Mouse (Mus musculus) layer of hippocampus, postnatal 14 days (tissue): ENCODE results near the gene Ccdc186. TPM values are rescaled to one million over a fixed set of nuclear protein-coding genes. Genes with fewer than 3 reads are reported as not detected.
A peak's percentile ranks its signal among the peaks of the same experiment; 100 is the strongest.
"Not testable (repeated sequence)": the region's sequence is repeated elsewhere in the genome, so short reads cannot be mapped to it uniquely, and the experiment has no call there.

Source experiments
- DNase-seq, 2 experiments: peaks; one replicate each; pipeline ENCODE4 v3.0.0; 2021 to 2022; ENCODE audit warnings: low spot score in 2 of 2, mixed read lengths in 1 of 2
- total RNA-seq, 2 experiments: library from RNA; stranded (reverse); gene quantifications; 2 replicates each; pipeline ENCODE4 v1.2.3; 2021

The Ccdc186 gene
- total RNA-seq, 2 experiments from 2014 or later, result 37.8 to 44.7 TPM

DNA sequence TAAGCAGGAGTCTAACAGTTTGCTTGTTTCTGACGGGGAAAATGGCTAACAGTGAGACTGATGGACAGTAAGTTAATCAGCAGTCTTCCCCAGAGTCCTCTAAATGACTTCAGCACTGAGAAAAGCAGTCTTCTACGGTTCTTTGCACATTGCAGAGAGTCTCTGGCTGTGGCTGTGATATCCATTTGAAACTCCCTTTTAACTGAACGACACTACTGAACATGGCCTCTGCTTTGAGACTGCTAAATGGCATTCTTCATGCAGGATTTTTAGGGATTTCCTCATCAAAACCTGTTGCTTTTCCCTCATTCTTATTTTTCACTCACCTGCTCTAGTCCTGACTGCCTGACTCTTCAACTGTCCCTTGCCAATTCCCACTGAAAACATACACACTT, 19.6 kb downstream of the Ccdc186 start:
- DNase-seq, result no peak

DNA sequence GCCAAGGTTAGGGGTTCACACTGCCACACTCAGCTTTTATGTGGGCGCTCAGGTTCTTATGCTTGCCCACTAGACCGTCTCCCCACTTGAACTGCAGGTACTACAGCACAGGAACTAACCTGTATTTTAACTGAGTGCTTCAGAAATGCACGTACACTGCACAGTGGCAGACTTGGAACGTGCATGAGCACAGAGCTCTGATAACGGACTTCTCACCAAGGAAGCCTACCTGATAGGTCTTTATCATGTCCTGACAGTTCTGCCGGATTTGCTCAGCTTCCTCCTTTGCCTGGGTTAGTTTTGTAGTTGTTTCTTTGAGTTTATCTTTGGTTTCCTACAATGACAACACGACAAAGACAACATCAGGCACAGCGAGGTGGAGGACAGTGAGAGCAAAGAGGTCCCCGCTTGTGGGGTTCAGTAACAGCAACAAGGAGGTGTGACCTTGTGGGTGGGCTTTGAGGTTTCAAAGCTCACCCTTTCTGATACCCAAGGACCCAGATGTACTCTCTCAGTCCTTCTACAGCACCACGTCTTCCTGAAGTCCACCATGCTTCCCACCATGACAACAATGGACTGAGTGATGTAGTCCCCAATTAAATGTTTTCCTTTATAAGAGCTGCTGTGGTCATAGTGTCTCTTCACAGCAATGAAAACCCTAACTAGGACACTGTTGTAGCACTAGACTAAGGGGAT, 20.2 kb downstream of the Ccdc186 start:
- no peak for DNase-seq

DNA sequence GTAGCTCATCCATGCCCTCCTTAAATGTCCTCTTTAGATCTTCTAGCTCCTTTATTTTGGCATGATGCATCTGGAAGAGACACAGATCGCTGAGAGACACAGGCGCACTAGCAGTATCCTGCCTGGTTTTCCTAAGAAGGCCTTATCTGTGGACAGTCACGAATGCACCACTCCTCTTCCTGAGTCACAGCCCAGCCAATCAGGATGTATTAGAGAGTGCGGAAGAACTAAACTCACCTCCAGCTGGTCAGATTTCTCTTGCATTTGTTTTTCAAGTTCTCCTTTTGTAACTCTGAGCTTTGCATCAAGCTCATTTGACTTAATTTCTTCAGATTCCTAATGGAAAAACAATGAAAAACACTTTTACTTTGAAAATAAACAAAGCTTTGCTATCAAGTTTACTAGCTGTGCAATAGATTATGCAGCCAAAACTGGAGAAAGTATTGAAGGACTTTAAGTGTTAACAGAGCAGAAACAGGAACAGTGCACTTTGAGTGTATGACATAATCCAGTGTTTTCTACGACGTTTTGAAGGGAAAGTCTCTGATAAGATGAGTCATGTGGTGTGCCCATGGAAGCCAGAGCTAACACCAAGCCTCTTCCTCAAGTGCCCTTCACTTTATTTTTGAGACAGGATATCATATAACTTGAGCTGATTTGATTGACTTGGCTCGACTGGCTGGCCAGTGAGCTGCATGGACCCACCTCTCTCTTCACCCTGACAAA, 20.9 kb downstream of the Ccdc186 start:
- DNase-seq, result no peak

- DNase-seq, result no peak
Observed at GRCm38 (mm10) chr19:56800226-56800625, 21.8 kb downstream of the Ccdc186 start.

- no peak for DNase-seq
Observed at GRCm38 (mm10) chr19:56797376-56797775, 24.6 kb downstream of the Ccdc186 start.

- DNase-seq, result no peak
Observed at GRCm38 (mm10) chr19:56788952-56789351, 33.0 kb downstream of the Ccdc186 start.

DNA sequence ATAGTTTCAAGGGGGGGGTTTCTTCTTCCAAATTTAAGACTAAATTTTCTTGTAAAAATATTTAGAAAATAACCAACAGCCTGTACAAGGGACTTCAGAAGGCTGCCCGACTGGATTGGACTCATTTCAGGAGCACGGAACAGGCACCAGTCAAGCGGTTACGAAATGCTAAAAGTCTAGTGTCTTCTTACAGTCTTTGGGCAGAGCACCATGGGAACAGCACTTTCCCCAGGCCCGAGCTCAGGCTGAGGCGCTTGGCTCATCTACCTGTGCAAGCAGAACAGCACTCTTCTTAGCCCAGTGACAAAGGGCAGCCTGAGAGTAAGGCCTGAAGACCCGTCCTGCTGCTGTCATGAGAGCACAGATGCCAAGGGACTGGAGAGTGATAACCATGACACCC, 34.1 kb downstream of the Ccdc186 start:
- no peak for DNase-seq

DNA sequence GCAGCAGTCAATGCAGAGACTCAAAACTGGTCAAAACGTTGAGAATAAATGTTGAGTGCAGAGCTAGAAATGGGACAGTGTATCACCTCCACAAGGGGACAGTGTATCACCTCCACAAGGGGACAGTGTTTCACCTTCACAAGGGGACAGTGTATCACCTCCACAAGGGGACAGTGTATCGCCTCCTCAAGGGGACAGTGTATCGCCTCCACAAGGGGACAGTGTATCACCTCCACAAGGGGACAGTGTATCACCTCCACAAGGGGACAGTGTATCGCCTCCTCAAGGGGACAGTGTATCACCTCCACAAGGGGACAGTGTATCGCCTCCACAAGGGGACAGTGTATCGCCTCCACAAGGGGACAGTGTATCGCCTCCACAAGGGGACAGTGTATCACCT, 43.5 kb downstream of the Ccdc186 start:
- DNase-seq, result not testable (repeated sequence)

GRCm38 (mm10) chr19:56776719-56777382, 45.1 kb downstream of the Ccdc186 start:
- peak in 1 of 2 experiments; percentile 55 for DNase-seq

DNA sequence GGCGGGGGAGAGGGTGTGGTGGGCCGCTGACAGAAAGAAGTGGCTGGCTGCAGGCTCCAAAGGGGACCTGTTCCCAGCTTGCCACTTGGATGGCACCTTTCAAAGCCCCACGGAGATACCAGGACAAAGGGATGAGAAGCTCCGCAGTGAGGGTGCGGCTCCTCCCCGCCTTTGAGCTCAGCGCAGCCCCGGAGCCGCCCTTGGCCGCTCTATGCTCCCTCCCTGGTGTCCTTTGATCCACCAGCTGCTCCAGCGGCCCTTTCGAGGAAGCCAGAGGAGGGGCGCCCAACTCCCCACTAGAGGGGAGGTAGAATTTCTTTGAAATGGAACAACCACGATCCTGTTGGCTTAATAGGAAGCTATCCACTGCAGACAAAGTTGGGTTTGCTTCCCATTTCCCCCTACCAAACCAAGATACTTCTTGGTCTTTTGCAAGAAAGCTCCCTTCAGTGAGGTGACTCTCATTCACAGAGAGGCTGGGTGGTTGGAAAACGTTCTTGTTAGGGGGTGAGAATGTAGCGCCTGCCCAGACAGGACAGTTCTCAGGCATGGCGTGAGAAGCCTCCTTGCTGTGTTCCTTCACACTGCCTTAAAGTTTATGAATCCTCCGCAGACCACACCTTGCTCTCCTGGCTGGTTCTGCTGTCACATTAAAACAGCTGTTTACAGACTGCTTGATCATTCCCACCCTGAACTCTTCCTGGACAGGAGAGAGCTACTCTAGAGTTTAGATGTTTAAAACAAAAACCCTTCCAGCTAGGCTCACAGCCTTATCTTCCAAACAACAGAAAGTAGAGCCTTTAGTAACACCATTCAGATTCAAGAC, 45.9 kb downstream of the Ccdc186 start:
- no peak for DNase-seq

- DNase-seq, result no peak
Observed at GRCm38 (mm10) chr19:56774971-56775892, 46.8 kb downstream of the Ccdc186 start.

GRCm38 (mm10) chr19:56774408-56774962, 47.5 kb downstream of the Ccdc186 start:
- DNase-seq, result peak in 1 of 2 experiments; percentile 24

- no peak for DNase-seq
Observed at GRCm38 (mm10) chr19:56773393-56773971, 48.5 kb downstream of the Ccdc186 start.

DNA sequence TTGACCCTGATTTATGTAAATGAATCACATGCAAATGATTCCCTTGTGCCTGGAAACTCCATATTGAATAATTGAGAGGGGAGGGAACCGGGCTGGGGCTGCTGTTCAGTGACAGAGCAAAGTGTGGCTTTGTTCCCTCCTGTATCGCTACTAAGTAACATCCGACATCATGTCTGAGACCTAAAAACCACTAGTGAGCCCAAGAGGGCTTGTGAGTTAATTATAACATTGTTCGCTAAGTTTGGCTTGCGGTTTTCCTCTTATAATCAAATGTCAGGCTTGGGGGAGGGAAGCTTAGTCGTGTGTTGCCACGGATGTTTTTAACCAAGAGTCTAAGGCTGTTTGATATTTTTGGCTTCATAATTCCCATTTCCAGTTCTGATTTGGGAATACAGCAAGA, 49.8 kb downstream of the Ccdc186 start:
- DNase-seq, result no peak

DNA sequence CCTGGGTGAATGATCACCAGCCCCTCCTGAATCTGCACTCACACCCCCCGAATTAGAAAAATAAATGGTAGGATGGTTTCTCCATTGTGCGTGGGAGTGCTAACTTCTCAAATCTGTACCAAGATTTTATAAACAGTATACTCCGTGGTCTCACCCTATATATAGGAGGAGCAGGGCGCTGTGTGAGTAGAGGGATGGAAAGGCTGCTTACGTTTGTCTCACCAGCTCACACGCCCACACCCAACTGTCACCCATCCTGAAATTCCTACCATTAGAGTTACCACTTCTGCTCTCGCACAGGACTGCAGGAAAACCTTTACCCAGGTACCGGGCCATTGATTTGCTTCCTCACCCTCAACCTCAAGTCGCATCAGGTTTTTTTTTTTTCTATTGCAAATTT, 53.0 kb downstream of the Ccdc186 start:
- DNase-seq, result no peak

GRCm38 (mm10) chr19:56762686-56763085, 59.3 kb downstream of the Ccdc186 start:
- no peak for DNase-seq

DNA sequence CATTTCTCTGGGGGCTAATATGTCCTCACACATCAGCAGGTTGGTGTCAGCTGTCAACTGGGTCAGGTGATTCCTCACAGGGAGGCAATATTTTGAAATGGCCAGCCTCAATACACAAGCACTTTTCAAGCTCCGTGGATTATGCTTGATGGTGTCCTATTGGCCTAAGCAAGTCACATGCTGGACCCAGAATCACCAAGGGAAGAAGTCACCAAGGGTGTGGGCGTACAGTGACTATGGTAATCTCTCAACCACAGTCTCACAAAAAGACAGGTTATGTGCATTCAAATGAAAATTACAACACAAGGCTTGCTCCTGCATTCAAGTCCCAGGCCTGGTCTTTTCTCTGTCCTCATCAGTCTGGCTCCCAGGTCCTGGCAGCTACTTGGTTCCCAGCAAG, 60.3 kb downstream of the Ccdc186 start:
- no peak for DNase-seq

- no peak for DNase-seq
Observed at GRCm38 (mm10) chr19:56761096-56761495, 60.9 kb downstream of the Ccdc186 start.

DNA sequence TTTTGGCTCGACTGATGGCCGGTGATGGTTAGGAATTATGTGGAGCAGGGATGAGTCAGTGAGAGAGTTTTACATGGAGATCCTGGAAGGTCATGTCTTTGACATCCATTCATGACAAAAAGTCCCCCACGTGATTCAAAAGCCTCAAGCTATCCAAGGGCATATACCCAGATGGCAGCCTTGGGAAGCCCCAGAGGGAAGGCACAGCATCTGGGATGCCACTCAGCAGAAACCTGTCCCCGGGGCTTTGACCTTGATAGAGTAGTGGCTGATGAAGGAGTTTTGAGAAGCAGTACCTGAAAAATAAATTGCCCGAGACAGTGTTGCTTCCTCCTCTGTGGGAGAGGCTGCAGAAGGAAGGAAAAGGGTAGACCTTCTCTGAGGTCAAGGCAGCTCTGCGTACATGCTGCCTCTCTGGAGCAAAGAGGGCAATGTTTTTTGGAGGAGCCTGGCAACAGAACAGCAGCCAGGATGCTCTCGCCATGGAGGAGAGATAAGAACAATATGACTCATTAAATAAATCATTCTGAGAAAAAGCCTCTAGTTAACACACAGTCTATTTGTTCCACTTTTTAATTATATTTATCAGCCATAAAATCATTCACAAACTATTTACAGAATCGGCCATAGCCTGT, 61.6 kb downstream of the Ccdc186 start:
- no peak for DNase-seq
